Mouse (Mus musculus) liver, embryonic 14.5 days (tissue): ENCODE data around the gene Wdr45.

Source experiments
- CTCF ChIP-seq: IDR thresholded peaks from 2 replicates; pipeline ENCODE4 v1.5.1; 2016; ENCODE audit warnings: antibody characterized with exemption, low read depth, control low read depth
- EP300 ChIP-seq: IDR thresholded peaks from 2 replicates; pipeline ENCODE4 v1.6.1; 2016; ENCODE audit warnings: antibody characterized with exemption, low read depth

DNA sequence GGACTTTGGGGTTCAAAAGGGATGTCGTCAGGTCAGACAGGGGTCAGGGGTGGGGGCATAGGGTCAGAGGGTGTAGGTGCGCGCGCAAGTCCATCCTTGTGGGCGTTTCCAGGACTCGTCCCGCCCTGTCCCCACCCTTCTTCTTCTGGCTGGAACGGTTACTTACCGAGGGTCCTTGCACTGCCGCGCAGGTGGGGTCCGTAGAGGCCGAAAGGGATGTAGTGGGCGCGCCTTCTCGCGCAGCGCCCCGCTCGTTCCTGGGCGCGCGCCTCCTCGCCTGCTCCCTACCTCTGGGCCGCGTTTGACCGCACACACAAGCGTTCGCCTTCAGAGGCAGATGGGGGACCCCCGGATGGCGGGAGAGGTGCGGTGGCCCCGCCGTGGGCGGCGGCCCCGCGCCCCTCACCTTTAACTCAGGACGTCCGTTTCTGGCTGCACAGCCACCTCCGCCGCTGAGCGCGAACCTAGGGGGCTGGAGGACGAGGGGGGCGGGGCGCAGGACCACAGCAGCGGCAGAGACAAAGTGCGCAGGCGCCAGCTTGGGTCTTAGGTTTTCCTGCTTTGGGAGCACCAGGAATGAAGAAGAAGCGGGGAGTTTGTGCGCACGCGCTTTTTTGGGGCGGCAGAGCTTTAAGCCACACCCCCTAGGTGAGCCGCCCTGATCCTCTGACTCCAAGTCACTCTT, 36.4 kb downstream of the Wdr45 start, which contains the start of gene Ccdc120:
- TF ChIP-seq CTCF (no peak), EP300 (no peak)
